ENCODE assay signal across 9 mouse cellular contexts in genomic region chr10:26752064-26752928, GRCm38 (mm10). TPM values are rescaled to one million over a fixed set of nuclear protein-coding genes. Genes with fewer than 3 reads are reported as not detected.
A peak's percentile ranks its signal among the peaks of the same experiment; 100 is the strongest.
DNase-seq lines count a peak whose midpoint lies in the region; ATAC-seq and TF ChIP-seq lines count a peak whose summit lies in the region.
"Had no signal": no experiment of that assay in that cellular context is flagged by ENCODE, and none has a peak within 500 bp of the region (broad histone marks: within the 10 kb centered on the region; RNA-seq: fewer than 3 reads in every experiment).

No protein-coding gene starts in this region.

- H3K36me3 ChIP-seq in spleen, adult 2 months (ENCODE audit: control insufficient read depth, insufficient read depth, low read length), result no peaks in the 10 kb centered on the region
- H3K36me3 ChIP-seq: lung, embryonic 15.5 days had no signal

- DNase-seq in cerebellum, adult 2 months, result peak; percentile 13 to 20
- DNase-seq in cerebellum, adult 11 months, result no peak
- DNase-seq in brain, embryonic 18.5 days (ENCODE audit: low read depth, low spot score), result peak; percentile 52
- peak; percentile 25 to 47 for DNase-seq in frontal cortex, postnatal 10 days (ENCODE audit: low spot score in 2 of 2)
- peak; percentile 60 to 70 for DNase-seq in left cerebral cortex, adult 18-20 months (ENCODE audit: low spot score in 2 of 2)
- DNase-seq in spleen, adult 2 months (ENCODE audit: low read depth in 1 of 2, low spot score in 2 of 2), result peak; percentile 18 to 43

- H3K27me3 ChIP-seq in cerebellum, adult 2 months (ENCODE audit: control insufficient read depth, insufficient read depth, low read length), result no peaks in the 10 kb centered on the region
- no peaks in the 10 kb centered on the region for H3K27me3 ChIP-seq in spleen, adult 2 months (ENCODE audit: control insufficient read depth, insufficient read depth, low read length)
- H3K27me3 ChIP-seq: lung, embryonic 15.5 days had no signal

- 61% methylated on average over 16 of the region's 16 CpGs for WGBS in cerebellum, adult 2 months
- 74% methylated on average over 16 of the region's 16 CpGs for WGBS in spleen, adult 2 months

- no peak for TF ChIP-seq POLR2A in cerebellum, adult 2 months (IDR thresholded peaks at IDR 0.05; ENCODE audit: borderline replicate concordance, insufficient read depth, low read length)
- no peak for TF ChIP-seq POLR2A in spleen, adult 2 months (IDR thresholded peaks at IDR 0.05; ENCODE audit: low read depth, low read length)

- H3K4me3 ChIP-seq in cerebellum, adult 2 months (replicated peaks; ENCODE audit: insufficient read depth, low read depth, low read length), result no peak overlapping the region
- no peak overlapping the region for H3K4me3 ChIP-seq in spleen, adult 2 months (ENCODE audit: extremely low read depth, insufficient read depth, insufficient read length)
- H3K4me3 ChIP-seq: lung, embryonic 15.5 days had no signal

- peak; percentile 84 for ATAC-seq in inflammation-experienced regulatory T-cells, adult 6 months
- peak; percentile 56 for ATAC-seq in megakaryocyte-erythroid progenitor cell, adult 5-6 weeks (replicated peaks; ENCODE audit: low FRiP score, low TSS enrichment, poor library complexity, severe bottlenecking)

- H3K4me1 ChIP-seq in cerebellum, adult 2 months (ENCODE audit: control insufficient read depth, insufficient read depth, low read length), result no peaks in the 10 kb centered on the region; the same call in 1 of the 2 replicates
- no peaks in the 10 kb centered on the region for H3K4me1 ChIP-seq in spleen, adult 2 months (ENCODE audit: control insufficient read depth, insufficient read depth, insufficient read length)
- H3K4me1 ChIP-seq: lung, embryonic 15.5 days had no signal

- no peak for TF ChIP-seq CTCF in cerebellum, adult 2 months (IDR thresholded peaks at IDR 0.05; ENCODE audit: borderline replicate concordance, insufficient read depth, low read depth, low read length)
- peak; percentile 35; the same call in 1 of the 2 replicates for TF ChIP-seq CTCF in spleen, adult 2 months (IDR thresholded peaks at IDR 0.05; ENCODE audit: extremely low read depth, insufficient read depth, insufficient read length, insufficient replicate concordance)

- no peak overlapping the region for H3K27ac ChIP-seq in cerebellum, adult 2 months (ENCODE audit: insufficient read depth, low read length)
- H3K27ac ChIP-seq in spleen, adult 2 months (ENCODE audit: insufficient read depth, low read length), result no peak overlapping the region
- H3K27ac ChIP-seq: lung, embryonic 15.5 days had no signal

RNA-seq across cellular contexts. Expression of gene Arhgap18, which starts 0.9 kb away (rescaled TPM):
- 3.8 and 4.3 TPM in 2 replicates for polyA plus RNA-seq in cerebellum, adult 2 months (2012; rRNA removed)
- 10 to 100 TPM; 38.9 to 47.6 (median 41.2) TPM for polyA plus RNA-seq in inflammation-experienced regulatory T-cells, adult 6 months (2017; shearing (Covaris generic))
- 10 to 100 TPM; 10.3 to 11.7 TPM for total RNA-seq in left cerebral cortex, adult 18-20 months (2021)
- total RNA-seq in megakaryocyte-erythroid progenitor cell, adult 5-6 weeks (2014; fragmentation: Nextera tagmentation), result 23.8 and 26.3 TPM in 2 replicates
- total RNA-seq in megakaryocyte-erythroid progenitor cell, adult 5-6 weeks (2017), result 47.0 and 49.6 TPM in 2 replicates
- polyA plus RNA-seq in spleen, adult 2 months (2012; rRNA removed), result 1.1 and 1.3 TPM in 2 replicates
